Mouse (Mus musculus): ENCODE data around the gene Cntfr. TPM values are rescaled to one million over a fixed set of nuclear protein-coding genes. Genes with fewer than 3 reads are reported as not detected.
"Not testable (repeated sequence)": the region's sequence is repeated elsewhere in the genome, so short reads cannot be mapped to it uniquely, and the experiment has no call there.

The Cntfr gene
- polyA plus RNA-seq, 1 experiment = 1.4 TPM

DNA sequence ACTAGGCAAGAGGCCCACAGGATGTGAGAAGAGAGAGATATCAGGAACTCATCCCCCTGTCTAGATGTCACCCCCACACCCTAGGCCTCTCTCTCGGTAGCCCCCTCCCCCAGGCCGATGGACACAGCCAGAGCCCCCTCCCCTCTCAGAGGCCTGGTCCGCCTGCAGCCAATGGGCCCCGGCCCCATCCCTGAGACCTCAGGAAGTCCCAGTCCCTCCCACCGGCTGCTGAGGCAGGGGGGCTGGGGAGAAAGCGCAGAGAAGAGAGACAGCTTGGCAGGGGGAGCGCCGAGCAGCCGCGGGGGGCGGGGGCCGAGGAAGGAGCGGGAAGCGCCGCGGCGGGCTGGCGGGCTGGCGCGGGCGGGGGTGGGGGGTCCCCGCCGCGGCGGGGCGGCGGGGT is 13.6 kb downstream of the Cntfr start:
- 0% methylated on average over 7 of the region's 27 CpGs for WGBS
- not testable (repeated sequence) for DNase-seq (ENCODE audit: low read depth, low spot score)

DNA sequence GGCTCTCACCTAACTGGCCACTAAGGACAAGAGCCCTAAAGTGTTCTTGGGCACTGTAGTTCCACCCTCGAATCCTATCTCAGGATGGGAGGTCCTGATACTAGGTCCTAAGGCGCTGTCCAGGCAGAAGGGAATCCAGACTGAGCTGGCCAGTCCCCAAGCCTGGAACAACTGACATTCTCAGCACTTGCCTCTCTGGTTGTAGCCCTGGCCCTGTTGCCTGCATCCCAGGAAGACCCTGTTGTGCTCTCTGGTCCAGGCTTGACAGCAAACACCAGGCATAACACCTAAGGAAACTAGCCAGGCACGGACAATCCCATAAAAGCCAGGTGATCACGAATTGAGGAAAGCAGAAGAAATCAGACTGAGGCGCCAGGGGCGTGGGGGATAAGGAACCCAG is 14.1 kb downstream of the Cntfr start:
- DNase-seq (ENCODE audit: low read depth, low spot score) = no peak
- 29% methylated on average over 6 of the region's 6 CpGs for WGBS

DNA sequence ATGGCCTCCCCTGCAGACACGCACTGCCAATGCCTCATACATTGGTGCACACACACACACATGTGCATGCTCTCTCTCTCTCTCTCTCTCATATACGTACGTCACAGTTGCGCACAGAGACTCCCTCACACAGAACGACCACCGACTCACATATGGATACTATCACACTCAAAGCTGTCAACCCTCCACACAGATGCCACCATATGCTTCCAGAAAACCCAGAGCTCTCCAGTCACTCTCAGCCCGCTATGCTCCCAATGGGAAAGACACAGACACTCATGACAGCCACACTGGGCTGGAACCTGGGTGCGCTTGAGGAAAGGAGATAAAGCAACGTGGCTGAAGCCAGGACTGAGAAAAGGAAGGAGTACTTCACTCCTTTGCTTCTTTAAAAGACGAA is 14.9 kb downstream of the Cntfr start:
- 82% methylated on average over 10 of the region's 10 CpGs for WGBS
- no peak for DNase-seq (ENCODE audit: low read depth, low spot score)

DNA sequence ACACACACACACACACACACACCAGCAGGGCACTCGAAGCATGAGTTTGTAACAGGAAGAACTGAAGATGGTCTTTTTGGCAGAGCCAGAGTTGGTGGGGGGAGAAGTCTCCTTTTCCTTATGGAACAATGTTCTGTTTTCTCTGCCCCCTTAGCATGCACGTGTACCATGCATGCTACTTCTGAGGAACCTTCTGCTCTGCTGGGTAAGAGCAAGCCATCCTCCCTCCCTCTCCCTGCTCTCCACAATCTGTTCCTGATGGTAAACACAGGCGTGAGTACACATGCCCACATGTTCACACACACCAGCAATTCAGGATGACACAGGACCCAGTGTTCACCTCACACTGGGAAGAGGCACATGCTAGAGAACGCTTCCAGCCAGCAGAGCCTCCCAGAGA is 15.7 kb downstream of the Cntfr start:
- no peak for DNase-seq (ENCODE audit: low read depth, low spot score)
- 52% methylated on average over 4 of the region's 4 CpGs for WGBS

DNA sequence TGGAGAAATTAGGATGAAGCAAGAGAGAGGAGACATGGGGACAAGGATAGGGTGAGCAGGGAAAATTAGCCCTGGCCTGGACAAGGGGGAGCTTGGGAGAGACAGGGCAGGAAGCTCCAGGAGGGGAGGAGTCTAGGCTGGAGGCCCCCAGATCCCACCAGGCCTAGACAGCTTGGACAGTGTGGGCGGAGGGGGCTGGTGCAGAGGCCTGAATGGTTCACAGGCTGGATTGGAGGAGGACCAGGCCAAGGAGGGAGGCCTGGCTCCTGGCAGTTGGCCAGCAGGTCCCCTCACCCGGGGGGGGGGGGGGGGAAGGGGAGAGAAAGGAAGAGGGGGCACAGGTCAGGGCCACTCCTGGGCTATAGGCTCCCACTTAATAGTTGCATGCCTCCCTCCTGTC is 17.6 kb downstream of the Cntfr start:
- 88% methylated on average over 1 of the region's 2 CpGs for WGBS
- DNase-seq (ENCODE audit: low read depth, low spot score) = no peak

DNA sequence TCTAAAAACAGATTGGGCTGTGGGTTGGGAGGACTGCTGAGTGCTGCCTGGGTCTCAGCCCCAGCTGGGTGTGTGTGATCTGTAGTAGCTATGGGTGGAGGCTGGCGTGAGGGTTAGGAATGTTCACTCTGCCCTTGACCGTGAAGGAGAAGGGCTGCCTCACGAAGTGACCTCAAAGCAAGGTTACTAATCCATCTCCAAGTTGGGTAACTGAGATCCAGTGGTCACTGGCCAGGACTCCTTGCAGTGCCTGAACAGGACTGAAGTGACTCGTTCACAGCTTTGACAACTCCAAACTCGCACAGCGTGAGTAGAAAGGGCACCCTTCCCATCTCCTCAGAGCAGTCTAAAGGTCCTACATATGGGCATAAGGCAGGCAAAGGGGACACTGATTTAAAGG is 18.0 kb downstream of the Cntfr start:
- no peak for DNase-seq (ENCODE audit: low read depth, low spot score)
- WGBS = 60% methylated on average over 6 of the region's 6 CpGs

DNA sequence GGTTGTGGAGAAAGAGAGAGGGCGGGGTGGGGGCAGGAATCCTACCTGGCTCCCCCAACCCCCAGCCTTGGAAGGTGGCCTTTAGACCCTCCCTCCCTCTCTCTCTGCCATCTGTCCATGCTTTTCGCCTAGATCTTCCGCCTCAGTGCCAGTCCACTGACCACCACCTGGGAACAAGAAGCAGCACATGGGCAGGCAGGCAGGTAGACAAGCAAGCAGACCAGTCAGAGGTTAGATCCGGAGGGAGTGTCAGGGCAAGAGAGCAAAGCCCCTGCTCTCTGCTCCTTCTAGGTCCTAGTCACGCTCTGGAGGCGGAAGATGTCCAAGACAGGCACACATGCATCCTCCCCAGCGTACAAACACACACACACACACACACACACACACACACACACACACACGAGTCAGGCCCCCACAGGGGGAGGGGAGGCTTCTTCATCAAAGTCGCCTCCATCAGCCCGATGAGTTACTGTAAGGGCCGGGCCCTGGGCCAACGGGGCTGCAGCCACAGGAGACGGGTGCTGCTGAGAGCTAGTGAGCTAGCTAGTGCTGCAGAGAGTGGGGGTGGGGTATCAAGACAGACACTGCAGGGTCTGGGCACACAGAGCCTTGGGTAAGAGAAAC is 19.8 kb downstream of the Cntfr start:
- WGBS = 49% methylated on average over 13 of the region's 13 CpGs

DNA sequence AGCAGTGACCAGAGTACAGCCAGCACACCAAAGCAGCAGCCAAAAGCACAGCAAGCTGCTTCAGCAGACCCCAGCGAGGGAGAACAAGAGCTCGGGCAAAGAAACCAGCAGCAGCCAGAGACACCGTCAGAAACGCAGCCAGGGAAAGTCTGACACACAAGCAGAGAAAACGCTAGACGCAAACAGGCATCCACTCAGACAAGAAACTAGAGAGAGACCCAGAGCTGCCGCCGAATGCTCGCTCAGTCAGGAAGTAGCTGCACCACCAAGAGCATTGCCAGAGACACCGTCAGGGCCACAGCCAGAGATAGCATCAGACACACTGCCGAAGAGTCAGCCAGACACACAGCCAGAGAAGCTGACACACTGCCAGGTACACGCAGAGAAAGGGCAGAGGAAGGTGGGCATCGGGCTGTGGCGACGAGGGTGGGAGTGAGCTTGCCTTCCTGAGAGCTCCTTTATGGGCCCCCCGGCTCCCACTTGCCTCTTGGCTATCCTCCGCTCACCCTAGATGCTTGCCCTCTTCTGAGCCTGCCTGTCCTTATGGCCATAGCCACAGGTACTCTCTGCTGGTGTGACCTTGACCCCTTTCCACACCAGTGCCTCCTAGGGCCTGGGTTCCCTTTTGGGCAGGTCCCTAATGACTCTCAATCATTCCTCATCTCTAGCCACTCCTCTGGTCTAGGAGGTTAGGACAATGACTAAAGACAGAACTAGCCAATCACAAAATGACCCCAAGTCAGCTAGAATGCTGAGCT is 20.5 kb downstream of the Cntfr start:
- WGBS = 59% methylated on average over 17 of the region's 17 CpGs

More for the DNA sequence above, 19.8 kb downstream of the Cntfr start:
- no peak for DNase-seq (ENCODE audit: low read depth, low spot score)

DNA sequence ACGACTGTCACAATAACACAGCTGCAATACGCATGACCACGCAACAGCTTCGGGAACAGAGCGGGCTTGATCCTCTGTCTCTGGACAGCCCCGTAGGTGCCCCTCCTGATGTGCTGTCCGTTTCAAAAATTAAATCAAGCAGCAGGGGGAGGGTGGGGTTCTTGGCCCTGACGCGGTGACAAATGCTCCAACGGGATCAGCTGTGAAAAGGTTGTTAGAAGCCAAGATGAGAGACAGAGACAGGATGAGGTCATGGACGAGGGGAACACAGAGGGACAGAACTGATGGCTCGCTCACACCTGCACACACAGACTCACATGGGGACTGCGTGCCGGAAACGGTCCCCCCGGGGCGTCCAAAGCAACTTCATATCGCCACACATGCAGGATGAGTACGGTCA is 23.7 kb downstream of the Cntfr start:
- no peak for DNase-seq (ENCODE audit: low read depth, low spot score)
- WGBS = 74% methylated on average over 19 of the region's 19 CpGs

More for the DNA sequence above, 20.5 kb downstream of the Cntfr start:
- no peak for DNase-seq (ENCODE audit: low read depth, low spot score)

DNA sequence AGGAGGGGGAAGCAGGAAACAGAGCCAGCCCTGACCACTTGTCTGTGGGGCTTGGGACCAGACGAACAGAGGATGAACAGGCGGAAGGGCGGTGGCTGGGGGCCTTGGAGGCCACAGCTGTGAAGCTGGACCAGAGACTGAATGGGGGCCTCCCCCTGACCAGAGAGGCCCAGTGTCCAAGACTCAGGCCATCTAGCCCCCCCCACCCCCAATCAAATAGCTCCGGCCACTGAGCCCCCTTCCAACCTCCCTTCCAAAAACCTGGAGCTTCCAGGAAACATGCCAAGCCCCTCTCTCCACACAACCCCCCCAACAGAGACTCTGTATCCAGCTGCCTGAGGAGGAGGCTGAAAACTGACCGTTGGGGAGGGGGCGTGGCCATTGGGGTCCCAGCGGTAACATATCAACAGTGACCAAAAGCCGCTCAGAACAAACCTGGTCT is 24.3 kb downstream of the Cntfr start:
- no peak for DNase-seq (ENCODE audit: low read depth, low spot score)
- 48% methylated on average over 8 of the region's 8 CpGs for WGBS

DNA sequence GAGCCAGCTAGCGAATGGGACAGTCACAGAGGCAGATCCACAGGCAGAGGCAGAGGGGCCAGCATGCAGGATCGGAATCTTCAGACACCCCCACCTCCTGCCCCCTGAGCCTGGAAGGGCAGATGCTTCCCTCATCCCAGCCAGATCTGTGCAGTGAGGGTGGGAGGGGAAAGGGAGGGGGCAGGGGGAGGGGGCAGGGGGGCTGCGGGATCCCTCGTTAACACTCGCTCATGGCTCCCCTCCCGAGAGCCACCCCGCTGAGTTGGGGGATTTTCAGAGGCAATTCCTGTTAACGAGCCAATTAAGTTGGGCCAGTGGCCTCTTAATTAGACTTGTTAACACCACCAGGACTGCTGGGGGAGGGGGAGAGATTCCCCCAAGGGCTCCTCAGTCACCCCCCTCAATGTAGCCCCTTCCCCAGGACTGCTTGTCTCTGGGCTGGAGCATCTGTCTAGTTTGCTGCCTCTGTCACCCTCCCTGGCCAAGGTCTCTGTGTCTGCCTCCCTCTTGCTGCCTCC is 24.9 kb downstream of the Cntfr start:
- no peak for DNase-seq (ENCODE audit: low read depth, low spot score)
- 26% methylated on average over 8 of the region's 8 CpGs for WGBS

DNA sequence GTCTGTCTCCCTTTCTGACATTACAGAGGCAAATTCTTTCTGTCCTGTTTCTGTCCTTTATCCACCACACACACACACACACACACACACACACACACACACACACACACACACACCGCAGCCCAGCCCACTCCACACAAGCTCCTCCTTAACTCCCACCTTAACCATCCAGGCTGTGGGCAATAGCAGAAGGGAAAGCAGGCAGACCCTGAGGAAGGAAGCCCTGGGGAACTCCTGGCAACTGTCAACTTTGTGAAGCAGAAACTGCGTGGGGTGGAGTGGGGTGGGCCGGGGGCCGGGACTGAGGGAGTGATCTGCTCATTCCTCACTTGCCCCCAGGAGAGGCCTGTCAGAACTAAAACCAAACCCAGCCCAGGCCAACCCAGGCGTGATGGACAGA is 25.4 kb downstream of the Cntfr start:
- DNase-seq (ENCODE audit: low read depth, low spot score) = no peak
- WGBS = 44% methylated on average over 5 of the region's 5 CpGs

DNA sequence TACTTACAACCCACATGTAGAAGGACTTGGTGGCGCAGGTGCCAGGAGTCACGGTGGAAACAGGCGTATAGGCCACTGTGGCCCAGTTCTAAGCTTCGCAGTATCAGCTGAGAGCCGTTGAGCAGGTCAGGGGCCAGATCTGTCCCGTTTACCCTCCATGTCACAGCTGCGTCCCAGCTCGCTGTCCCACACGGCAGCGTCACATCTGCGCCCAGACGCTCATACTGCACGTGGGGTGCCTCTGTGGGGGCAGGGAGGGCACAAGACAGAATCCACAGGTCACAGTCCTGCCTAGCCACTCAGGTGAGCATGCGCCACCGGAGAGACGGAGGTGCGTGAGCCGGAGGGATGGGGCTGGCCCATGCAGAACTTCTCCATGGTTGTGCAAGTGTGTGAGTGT is 26.1 kb downstream of the Cntfr start:
- no peak for DNase-seq (ENCODE audit: low read depth, low spot score)
- 85% methylated on average over 18 of the region's 18 CpGs for WGBS

DNA sequence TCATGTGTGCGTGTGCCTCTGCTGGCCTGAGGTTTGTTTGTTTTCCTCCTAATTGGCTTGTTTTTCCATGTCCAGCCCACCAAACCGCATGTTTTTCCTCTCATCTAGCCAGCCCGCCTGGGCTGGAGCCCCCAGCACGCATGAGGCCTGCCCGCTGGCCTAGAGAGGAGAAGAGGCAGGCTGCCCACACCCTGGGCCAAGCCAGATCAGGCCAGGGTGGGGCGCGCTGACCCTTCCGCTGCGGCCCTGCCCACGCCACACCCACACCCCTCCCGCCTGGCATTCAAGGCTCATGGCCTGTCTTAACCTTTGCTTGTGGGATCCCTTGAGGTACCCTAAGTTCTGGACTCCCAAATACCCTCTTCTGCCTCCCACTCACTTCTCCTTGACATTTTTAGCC is 30.2 kb downstream of the Cntfr start:
- no peak for DNase-seq (ENCODE audit: low read depth, low spot score)

DNA sequence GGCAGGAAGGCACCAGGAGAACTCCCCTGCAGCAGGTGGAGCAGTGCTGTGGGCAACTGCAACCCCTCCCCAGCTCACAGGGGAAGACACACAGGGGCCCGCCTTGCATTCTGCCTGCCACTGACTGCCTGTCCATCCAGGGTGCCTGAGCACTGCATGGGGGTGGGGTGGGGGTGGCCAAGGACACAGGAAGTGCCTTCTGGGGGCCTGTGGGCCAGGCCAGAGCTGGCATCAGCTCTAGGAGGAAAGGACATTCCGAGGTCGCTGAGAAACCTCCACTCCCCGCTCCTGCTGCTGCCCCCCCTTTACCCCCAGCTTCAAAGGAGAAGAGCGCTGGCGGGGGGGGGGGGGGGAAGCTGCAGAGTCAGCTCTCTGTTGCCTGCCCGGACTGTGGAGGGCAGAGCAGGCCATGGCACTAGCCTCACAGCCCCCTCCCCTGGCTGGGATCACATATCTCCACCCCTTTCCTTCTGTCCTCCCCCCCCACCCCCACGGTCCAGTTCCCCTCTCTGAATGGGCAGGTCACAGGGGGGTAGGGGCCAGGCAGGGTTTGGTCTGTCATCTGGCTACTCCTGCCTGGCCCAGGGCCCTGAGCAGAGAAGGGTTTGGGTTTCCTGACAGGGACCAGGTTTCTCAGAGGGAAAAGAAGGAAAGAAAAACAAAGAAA is 31.7 kb downstream of the Cntfr start:
- WGBS = 14% methylated on average over 8 of the region's 8 CpGs
- DNase-seq (ENCODE audit: low read depth, low spot score) = no peak

More for the DNA sequence above, 30.2 kb downstream of the Cntfr start:
- WGBS = 56% methylated on average over 11 of the region's 11 CpGs

DNA sequence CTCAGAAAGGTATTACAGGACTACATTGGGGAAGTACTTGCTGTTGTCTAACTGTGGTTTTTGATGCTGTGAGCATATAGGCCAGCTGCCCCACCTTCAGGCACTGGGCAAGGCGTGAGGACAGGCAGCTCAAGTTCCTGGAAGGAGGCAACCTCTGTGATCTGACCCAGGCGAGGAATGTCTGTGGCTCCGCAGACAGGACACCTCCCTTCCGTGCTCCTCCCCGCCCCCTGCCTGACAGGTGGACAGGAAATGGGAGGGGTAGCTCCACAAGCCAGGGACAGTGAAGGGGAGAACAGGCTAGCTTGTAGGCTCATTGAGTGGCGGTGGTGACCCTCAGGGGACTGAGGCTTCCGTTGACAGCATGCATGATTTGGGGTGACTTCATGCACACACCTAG is 32.4 kb downstream of the Cntfr start:
- DNase-seq (ENCODE audit: low read depth, low spot score) = no peak
- WGBS = 16% methylated on average over 7 of the region's 7 CpGs

DNA sequence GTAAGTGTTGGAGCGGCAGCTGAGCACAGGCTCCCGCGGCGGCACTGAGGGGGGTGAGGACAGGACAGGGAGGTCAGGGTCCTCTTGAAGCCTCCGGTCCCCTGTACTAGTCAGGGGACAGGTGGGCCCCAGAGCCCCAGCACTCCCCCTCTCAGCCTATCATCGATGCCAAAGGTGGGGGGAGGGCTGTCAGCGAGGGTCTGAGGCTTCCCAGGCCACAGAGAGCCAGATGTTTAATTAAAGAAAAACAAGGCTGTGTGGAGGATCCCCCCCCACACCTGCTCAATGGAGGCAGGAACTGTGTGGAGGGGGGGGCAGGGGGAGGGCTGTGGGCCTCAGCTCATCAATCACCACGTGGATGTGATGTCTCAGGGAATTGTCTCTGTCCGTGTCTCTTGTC is 33.3 kb downstream of the Cntfr start:
- DNase-seq (ENCODE audit: low read depth, low spot score) = no peak
- WGBS = 68% methylated on average over 9 of the region's 9 CpGs

DNA sequence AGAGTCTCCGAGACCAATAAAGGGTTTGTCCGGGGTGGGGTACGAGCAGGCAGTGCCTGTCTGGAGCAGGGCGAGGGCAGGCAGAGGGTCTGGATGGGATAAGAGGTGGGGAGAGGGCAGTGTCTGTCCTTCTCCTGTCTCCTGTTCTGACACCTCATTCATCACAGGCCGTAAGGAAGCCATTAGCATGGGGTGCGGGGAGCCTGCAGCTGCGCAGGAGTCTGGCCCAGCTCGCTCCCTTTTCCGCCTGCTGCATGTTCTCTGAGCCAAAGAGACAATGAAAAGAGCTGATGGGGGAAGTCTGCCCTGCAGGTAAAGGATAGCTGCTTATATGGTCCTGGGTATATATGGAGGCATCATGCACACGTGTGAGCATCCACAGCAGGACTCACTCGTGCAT is 34.2 kb downstream of the Cntfr start:
- no peak for DNase-seq (ENCODE audit: low read depth, low spot score)
- WGBS = 82% methylated on average over 11 of the region's 11 CpGs

DNA sequence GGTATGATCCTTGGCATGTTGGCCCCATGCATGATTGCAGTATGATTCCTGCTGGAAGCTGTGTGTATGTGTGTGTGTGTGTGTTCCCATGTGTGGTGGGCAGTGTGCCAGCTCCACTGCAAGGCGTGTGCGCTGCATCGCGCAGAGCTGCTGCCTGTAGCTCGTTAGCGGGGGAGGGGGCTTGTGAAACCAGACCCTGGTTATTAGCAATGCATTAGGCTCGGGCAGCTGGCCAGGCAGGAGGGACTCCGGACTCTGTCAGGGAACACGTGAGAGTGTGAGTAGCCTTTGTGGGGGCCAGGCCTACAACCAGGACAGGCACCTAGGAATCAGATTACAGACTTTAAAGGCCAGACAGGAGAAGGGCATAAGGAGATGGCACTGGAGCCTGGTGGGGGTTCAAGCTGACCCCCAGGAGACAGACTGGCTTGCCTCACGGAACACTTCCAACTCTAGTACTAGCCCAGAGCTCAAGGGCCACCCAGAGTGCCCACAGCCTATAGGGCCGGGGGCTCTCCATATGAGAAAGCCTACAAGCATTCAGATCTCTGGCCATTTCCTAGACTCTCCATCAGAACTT is 35.9 kb downstream of the Cntfr start:
- no peak for DNase-seq (ENCODE audit: low read depth, low spot score)
- WGBS = 66% methylated on average over 11 of the region's 11 CpGs

DNA sequence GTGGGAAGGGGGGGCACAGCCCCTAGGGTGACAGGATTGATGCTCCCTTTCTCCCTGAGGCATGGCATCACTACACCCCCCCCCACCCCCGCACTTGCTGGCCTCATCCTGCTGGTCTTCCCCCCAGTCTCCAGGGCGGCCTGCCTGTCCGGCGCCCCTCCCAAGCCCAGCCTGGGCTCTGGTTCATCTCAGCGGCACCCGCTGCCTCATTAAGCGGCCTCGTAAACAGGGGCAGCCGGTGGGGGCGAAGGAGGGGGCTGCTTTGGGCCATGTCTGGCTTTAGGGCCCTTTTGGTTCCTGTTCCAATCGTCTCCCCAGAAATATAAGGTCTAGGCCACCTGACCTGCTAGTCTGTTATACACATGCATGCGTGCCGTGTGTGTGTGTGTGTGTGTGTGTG is 37.3 kb downstream of the Cntfr start:
- DNase-seq (ENCODE audit: low read depth, low spot score) = no peak
- 68% methylated on average over 13 of the region's 13 CpGs for WGBS
